In genomic region chr15:27810262-27810661, GRCm38 (mm10) we compare ENCODE assay signal across 12 mouse cellular contexts.
DNase-seq lines count a peak whose midpoint lies in the region; ATAC-seq lines count a peak whose summit lies in the region.
"Had no signal": no experiment of that assay in that cellular context is flagged by ENCODE, and none has a peak within 500 bp of the region (broad histone marks: within the 10 kb centered on the region; RNA-seq: fewer than 3 reads in every experiment).

No protein-coding gene starts in this region.

- no peak for DNase-seq in forebrain, embryonic 10.5 days (ENCODE audit: extremely low spot score, low spot score)
- DNase-seq in kidney, postnatal 36 days, result no peak
- no peak for DNase-seq in urinary bladder, postnatal 14 days (ENCODE audit: low spot score)
- no peak for DNase-seq in cerebellum, postnatal 10 days
- DNase-seq: B cell, adult 2 months; kidney, postnatal 4 days; liver, embryonic 13.5 days had no signal

- H3K9me3 ChIP-seq in forebrain, embryonic 10.5 days, result no peaks in the 10 kb centered on the region; the same call in 1 of the 2 replicates
- H3K9me3 ChIP-seq in forebrain, embryonic 15.5 days, result no peaks in the 10 kb centered on the region
- no peaks in the 10 kb centered on the region for H3K9me3 ChIP-seq in kidney, embryonic 16.5 days (ENCODE audit: low read length)
- H3K9me3 ChIP-seq in embryonic facial prominence, embryonic 12.5 days, result no peaks in the 10 kb centered on the region
- no peaks in the 10 kb centered on the region for H3K9me3 ChIP-seq in limb, embryonic 12.5 days
- H3K9me3 ChIP-seq: liver, embryonic 13.5 days had no signal

- ATAC-seq in forebrain, embryonic 15.5 days (replicated peaks), result no peak
- peak; percentile 21; the same call in 1 of the 2 replicates for ATAC-seq in kidney, embryonic 16.5 days (ENCODE audit: low FRiP score, low TSS enrichment)
- ATAC-seq in embryonic facial prominence, embryonic 12.5 days (ENCODE audit: insufficient number of reproducible peaks, insufficient read depth, low FRiP score, low TSS enrichment), result no peak
- ATAC-seq in limb, embryonic 12.5 days (ENCODE audit: insufficient number of reproducible peaks, insufficient read depth, low FRiP score, low TSS enrichment, low read depth), result peak; percentile 21; the same call in 1 of the 2 replicates

- H3K36me3 ChIP-seq in forebrain, embryonic 10.5 days (replicated peaks), result peaks cover 77% of the 10 kb centered on the region
- peaks cover 38% of the 10 kb centered on the region for H3K36me3 ChIP-seq in forebrain, embryonic 15.5 days
- H3K36me3 ChIP-seq in kidney, embryonic 16.5 days (ENCODE audit: insufficient read depth, low read length), result peaks cover 29% of the 10 kb centered on the region; the same call in 1 of the 2 replicates
- H3K36me3 ChIP-seq in embryonic facial prominence, embryonic 12.5 days, result peaks cover 30% of the 10 kb centered on the region
- H3K36me3 ChIP-seq in limb, embryonic 12.5 days, result peaks cover 36% of the 10 kb centered on the region

- H3K4me2 ChIP-seq in forebrain, embryonic 15.5 days (replicated peaks), result no peak overlapping the region
- H3K4me2 ChIP-seq in kidney, embryonic 16.5 days (replicated peaks; ENCODE audit: low read depth, low read length), result no peak overlapping the region
- no peak overlapping the region for H3K4me2 ChIP-seq in embryonic facial prominence, embryonic 12.5 days (replicated peaks)
- no peak overlapping the region for H3K4me2 ChIP-seq in limb, embryonic 12.5 days
- H3K4me2 ChIP-seq: liver, embryonic 13.5 days had no signal

- peaks cover 58% of the 10 kb centered on the region for H3K4me1 ChIP-seq in forebrain, embryonic 10.5 days
- peaks cover 18% of the 10 kb centered on the region for H3K4me1 ChIP-seq in forebrain, embryonic 15.5 days
- H3K4me1 ChIP-seq in kidney, embryonic 16.5 days (ENCODE audit: insufficient read depth, low read length), result peaks cover 39% of the 10 kb centered on the region
- H3K4me1 ChIP-seq in embryonic facial prominence, embryonic 12.5 days, result peaks cover 72% of the 10 kb centered on the region
- H3K4me1 ChIP-seq in limb, embryonic 12.5 days (replicated peaks), result peaks cover 77% of the 10 kb centered on the region

- peak overlapping the region; percentile 80 for H3K27ac ChIP-seq in forebrain, embryonic 10.5 days
- H3K27ac ChIP-seq in forebrain, embryonic 15.5 days (replicated peaks), result no peak overlapping the region
- peak overlapping the region; percentile 73 for H3K27ac ChIP-seq in kidney, embryonic 16.5 days (ENCODE audit: low read length)
- H3K27ac ChIP-seq in embryonic facial prominence, embryonic 12.5 days, result peak overlapping the region; percentile 87
- peak overlapping the region; percentile 91 for H3K27ac ChIP-seq in limb, embryonic 12.5 days
- H3K27ac ChIP-seq: liver, embryonic 13.5 days had no signal

- H3K9ac ChIP-seq in forebrain, embryonic 15.5 days (replicated peaks), result no peak overlapping the region
- no peak overlapping the region for H3K9ac ChIP-seq in kidney, embryonic 16.5 days (replicated peaks; ENCODE audit: low read length)
- no peak overlapping the region for H3K9ac ChIP-seq in embryonic facial prominence, embryonic 12.5 days
- H3K9ac ChIP-seq in limb, embryonic 12.5 days (replicated peaks), result no peak overlapping the region
- H3K9ac ChIP-seq: liver, embryonic 13.5 days had no signal

- H3K4me3 ChIP-seq in forebrain, embryonic 10.5 days, result no peak overlapping the region
- H3K4me3 ChIP-seq in forebrain, embryonic 15.5 days, result no peak overlapping the region
- H3K4me3 ChIP-seq in kidney, embryonic 16.5 days (ENCODE audit: low read length), result no peak overlapping the region
- no peak overlapping the region for H3K4me3 ChIP-seq in embryonic facial prominence, embryonic 12.5 days
- no peak overlapping the region for H3K4me3 ChIP-seq in limb, embryonic 12.5 days (replicated peaks)
- H3K4me3 ChIP-seq: liver, embryonic 13.5 days; myocyte had no signal

- WGBS in forebrain, embryonic 10.5 days, result 69% methylated on average over 7 of the region's 7 CpGs
- 79% methylated on average over 7 of the region's 7 CpGs for WGBS in forebrain, embryonic 15.5 days
- WGBS in kidney, embryonic 16.5 days, result 23% methylated on average over 7 of the region's 7 CpGs
- 22% methylated on average over 7 of the region's 7 CpGs for WGBS in embryonic facial prominence, embryonic 12.5 days
- 10% methylated on average over 7 of the region's 7 CpGs for WGBS in limb, embryonic 12.5 days

- no peaks in the 10 kb centered on the region; the same call in 1 of the 2 replicates for H3K27me3 ChIP-seq in forebrain, embryonic 10.5 days (ENCODE audit: poor library complexity, severe bottlenecking)
- no peaks in the 10 kb centered on the region for H3K27me3 ChIP-seq in forebrain, embryonic 15.5 days
- no peaks in the 10 kb centered on the region for H3K27me3 ChIP-seq in kidney, embryonic 16.5 days (ENCODE audit: insufficient read depth, low read length)
- H3K27me3 ChIP-seq in embryonic facial prominence, embryonic 12.5 days, result no peaks in the 10 kb centered on the region
- no peaks in the 10 kb centered on the region for H3K27me3 ChIP-seq in limb, embryonic 12.5 days
- H3K27me3 ChIP-seq: liver, embryonic 13.5 days had no signal

Comparison
In these comparisons a context has a peak if more than half of its experiments do, and no peak if none do; other contexts are left out.
1. ATAC-seq: peak in kidney, embryonic 16.5 days (single experiment) and limb, embryonic 12.5 days (single experiment); none in forebrain, embryonic 15.5 days (single experiment) and embryonic facial prominence, embryonic 12.5 days (single experiment).